Mouse (Mus musculus): ENCODE data around the gene Zfp658.

GRCm38 (mm10) chr7:43518341-43518740 lies 43.7 kb upstream of the Zfp658 start:
- TF ChIP-seq CTCF (IDR thresholded peaks at IDR 0.05) (no peak), POLR2A (IDR thresholded peaks at IDR 0.05; ENCODE audit: insufficient read depth, low read depth, low read length) (no peak)
